Mouse (Mus musculus) adrenal gland, adult 18-20 months (tissue): ENCODE measurements around the gene Apol9a. TPM values are rescaled to one million over a fixed set of nuclear protein-coding genes. Genes with fewer than 3 reads are reported as not detected.

Experiments
- DNase-seq, 2 experiments: peaks; one replicate each; pipeline ENCODE4 v3.0.0; 2021 to 2022; ENCODE audit warnings: low spot score in 2 of 2
- total RNA-seq, 2 experiments: library from RNA; stranded (reverse); gene quantifications; 1 replicate in 1 of 2; 2 replicates in 1 of 2; pipeline ENCODE4 v1.2.3; 2021

Gene Apol9a
- total RNA-seq, 2 experiments from 2014 or later = 0.70 to 2.2 TPM

DNA sequence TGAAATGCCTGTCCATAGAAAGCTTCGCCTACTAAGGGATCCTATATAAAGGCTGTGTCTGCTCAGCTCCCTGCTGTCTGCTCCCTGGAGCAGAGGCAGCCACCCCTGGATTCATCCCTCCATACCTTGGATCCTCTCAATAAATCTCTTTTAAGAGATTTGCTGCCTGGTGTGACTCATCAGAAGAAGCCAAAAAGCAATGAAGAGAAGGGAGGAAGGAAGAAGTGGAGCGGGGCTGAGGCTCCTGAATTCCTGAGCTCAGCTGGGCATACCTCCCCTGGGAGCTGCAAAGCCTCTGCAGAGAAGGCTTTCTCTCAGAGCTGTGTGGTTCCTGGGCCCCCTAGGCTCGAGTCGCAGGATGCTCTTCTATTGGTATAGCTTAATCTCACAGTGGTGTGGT, 31.0 kb downstream of the Apol9a start:
- no peak for DNase-seq

DNA sequence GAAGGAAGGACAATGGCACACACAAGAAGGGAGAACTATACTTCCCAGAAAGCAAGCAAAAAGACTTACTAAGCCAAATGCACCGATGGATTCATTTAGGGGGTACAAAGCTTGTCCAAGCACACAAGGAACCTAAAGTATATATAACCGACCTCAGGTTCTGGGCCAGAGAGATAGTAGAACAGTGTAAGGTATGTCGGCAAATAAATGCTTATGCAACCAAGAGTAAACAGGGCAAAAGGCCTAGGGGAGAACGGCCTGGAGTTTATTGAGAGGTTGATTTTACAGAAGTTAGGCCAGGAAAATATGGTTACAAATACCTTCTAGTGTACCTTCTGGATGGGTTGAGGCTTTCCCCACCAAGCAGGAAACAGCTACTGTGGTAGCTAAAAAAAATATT, 33.5 kb downstream of the Apol9a start:
- no peak for DNase-seq

DNA sequence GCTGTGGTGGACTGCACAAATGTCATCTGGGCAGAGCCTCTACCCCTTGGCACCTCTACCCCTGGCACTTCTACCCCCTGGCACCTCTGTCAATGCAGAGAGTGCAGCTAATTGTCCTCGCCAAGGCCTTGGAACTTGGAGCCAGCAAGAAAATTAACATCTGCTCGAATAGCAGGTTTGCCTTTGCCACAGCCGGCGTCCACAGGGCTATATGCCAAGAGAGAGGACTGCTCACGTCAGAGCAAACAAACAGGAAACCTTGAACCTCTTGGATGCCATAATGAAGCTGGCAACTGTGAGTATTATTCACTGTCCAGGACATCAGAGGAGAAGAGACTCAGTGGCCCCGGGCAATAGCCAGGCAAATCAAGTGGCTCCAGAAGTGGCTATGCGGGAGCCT, 34.0 kb downstream of the Apol9a start:
- no peak for DNase-seq

DNA sequence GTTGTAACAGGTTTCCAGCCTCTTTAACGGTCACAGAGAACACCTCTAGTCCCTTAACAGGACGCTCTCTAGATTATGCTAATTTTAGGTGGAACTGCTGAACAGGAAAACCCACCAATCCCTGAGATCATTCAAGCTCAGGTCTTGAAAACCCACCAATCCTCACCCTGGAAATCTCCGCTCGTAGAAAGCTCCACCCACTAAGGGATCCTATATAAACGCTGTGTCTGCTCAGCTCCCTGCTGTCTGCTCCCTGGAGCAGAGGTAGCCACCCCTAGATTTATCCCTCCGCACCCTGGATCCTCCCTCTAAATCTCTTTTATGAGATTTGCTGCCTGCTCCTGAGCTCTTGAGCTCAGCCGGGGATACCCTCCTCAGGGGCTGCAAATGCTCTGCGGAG, 40.3 kb downstream of the Apol9a start:
- DNase-seq = no peak

DNA sequence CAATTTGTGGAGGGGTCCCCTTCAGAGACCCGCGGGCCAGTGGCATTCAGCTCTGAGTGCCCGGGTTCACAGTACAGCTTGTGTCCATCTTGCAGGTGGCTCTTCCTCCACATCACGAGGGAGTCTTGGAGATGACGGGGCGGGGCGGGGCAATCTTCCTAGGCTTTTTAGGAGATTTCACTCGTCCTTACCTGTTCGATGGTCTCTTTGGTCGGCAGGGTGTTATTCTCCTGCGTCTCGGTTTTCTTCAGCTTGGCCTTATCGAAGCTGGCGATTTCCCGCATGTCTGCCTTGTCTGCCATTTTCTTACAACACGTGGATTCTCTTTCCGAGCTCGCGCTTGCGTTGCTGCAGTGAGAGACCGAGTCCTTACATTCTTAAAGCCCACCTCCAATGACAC, 41.0 kb downstream of the Apol9a start:
- DNase-seq = no peak

DNA sequence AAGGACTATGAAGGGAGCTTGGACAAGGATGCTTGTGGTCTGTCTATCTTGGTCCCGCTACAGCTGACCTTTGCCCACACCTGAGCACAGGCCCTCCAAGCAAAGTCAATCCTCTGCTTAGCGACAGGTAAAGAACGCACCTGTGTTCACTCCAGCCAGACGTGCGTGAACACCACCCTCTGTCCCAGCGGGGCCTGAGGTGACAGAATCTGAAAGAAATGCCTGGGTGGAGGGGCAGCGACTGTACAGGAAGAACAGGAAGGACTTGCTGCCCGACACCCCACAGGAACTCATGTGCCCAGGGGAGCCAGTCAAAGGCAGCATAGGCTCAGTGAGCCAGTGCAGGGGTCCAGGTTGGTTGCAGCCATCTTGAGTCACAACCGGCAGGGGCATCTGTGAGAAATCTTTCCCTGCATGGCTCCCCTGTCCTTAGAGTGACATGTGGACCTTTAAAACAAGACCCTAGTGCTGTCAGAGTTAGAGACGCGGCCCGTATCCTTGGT, 42.1 kb downstream of the Apol9a start:
- no peak for DNase-seq

DNA sequence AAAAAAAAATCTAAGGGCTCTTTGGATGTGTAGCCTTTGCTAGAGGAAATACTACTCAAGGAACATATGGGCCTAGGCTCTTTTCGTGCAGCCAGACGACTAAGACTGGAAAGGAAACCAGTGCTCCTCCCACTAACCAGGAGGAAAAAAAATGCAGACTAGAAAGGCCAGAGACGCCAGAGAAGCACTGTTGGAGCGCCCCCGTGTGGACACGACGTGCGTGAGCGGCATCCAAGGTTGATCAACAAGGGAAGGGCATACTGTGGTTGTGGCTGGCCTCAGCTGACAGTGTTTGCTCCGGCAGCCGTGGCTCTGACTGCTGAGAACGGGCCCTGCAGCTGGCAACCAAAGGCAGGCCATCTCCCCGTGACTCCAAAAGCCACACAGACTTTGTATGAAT, 42.8 kb downstream of the Apol9a start:
- DNase-seq = peak; percentile 95 to 97

DNA sequence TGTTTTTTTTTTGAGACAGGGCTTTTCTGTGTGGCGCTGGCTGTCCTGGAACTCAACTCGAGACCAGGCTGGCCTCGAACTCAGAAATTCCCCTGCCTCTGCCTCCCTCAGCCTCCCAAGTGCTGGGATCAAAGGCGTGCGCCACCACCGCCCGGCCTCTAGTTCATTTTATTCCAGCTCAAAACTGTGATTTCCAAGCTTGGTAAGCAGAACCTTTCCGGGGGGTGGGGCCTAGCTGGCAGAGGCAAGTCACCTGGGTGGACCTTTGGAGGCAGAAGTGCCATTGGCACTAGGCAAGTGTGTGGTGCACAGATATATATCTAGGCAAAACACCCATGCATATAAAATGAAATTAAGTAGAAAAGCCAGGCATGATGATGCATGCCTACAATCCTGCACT, 43.4 kb downstream of the Apol9a start:
- no peak for DNase-seq

DNA sequence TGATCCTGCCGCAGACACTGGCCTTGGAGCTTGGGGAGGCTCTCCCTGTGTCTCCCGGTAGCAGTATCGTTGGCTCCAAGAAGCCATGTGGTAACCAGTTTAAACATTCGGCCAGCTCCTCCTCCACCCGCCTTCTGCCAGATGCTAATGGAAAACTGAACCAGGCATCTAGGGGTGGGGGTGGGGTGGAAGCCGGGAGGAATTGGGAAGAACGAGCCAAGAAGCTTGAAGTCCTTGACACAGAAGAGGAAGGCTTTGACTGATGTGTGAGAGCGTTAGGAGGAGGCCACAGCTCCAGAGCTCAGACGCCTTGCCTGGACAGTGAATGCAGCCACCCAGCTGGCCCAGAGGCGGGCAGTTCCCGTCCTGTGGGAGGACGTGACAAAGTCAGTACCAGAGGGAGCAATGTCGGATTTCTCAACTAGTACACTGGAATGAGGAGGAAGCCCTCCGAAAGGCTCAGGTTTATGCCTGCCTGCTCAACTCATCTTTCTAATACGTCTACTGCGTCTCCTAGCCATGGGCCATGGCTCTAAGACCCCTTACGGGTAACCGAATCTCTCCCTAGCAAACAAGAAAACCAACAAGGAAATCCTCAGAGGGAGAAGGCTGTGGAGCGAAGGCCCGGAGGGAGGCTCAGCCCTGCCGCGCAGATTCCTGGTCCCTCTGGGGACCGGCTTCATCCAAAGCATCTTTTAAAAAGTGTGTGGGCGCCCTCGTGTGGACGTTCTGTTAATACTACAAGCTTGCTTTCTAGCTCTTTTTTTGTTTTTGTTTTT, 44.0 kb downstream of the Apol9a start:
- peak; percentile 79 to 83 for DNase-seq

DNA sequence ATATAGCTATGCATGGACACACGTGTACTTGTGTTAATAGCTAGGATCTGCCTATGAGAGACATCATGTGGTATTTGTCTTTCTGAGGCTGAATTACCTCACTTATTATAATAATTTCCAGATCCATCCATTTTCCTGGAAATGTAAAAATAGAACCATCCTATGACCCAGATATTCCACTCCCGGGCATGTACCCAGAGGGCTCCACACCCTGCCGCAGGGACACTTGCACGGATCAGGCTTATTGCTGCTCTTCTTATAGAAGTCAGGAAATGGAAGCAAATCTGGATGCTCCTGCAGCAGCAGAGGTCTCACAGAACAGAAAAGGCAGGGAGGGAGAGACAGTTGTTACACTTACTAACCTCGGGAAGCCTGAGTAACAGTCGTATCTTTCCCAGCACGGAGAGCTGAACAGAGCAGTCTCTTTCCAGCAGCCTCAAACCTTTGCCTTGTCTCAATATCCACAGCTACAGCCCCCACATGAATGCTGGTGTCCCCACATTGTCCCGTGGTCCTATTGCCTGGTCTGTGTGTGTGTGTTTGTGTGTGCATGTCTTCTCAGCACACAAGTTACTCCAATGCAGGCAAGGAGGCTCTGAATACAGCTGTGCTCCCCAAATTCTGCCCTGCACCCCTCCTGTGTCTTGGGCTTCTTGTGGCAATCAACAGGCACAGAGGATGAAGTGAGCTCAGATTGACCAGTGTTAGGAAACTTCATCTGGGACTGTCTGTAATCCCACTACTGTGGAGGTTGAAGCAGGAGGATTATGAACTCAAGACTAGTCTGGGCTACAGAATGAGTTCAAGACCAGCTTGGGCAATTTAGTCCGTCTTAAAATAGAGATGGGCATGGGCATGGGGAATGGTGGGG, 45.0 kb downstream of the Apol9a start:
- no peak for DNase-seq

DNA sequence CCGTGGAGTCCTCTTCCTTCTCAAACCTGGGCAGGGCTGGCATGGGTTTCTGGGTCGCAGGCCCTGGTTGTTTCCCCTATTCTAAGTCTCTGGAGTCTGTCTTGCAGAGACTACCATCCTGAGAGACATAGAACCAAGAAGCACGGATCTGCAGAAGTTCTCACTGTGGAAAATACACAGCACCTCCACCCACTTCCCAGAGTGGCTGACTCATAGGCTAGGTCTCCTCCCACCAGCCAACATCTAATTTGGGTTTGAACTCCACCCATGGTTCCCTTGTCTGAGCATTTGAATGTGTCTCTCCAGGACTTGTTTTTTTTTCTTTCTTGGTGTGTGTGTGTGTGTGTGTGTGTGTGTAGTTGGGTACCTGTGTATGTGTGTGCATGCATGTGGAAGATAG, 46.9 kb downstream of the Apol9a start:
- DNase-seq = no peak

DNA sequence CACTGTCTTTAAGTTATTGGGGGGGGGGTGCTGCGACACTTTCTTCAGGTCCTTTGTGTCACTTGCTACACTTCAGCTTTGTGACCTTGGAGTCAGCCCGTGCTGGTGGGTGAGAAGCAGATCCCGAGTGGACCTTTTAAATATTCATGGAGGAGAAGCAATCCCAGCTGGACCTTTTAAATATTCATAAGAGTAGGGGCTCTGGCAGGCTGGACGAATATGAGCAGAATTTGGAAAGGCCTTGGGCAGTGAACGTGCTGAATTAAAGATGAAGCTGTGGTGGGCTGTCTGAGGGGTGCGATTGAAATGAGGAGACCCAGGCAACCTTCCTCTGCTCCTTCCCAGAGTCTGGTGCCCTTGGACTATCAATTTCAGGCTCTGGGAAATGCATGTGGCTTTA, 47.4 kb downstream of the Apol9a start:
- no peak for DNase-seq

DNA sequence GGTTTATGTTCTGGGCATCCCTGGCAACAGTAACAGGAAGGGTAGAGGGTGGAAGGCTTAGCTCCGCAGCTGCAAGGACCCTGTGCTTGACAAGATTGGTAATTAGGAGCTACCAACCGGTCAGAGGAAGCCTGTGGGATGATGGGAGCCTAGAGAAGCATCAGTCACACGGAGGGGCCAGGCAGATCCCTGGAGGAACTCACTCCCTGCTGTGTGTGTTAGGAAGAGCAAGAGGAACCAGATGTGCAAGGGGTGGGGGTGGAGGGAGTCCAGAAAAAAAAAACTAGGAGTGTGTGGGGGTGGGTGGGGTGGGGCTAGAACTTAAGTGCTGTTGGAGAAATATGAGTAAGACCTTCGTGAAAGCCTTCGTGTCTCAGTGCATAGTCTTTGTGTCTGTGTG, 48.0 kb downstream of the Apol9a start:
- no peak for DNase-seq

DNA sequence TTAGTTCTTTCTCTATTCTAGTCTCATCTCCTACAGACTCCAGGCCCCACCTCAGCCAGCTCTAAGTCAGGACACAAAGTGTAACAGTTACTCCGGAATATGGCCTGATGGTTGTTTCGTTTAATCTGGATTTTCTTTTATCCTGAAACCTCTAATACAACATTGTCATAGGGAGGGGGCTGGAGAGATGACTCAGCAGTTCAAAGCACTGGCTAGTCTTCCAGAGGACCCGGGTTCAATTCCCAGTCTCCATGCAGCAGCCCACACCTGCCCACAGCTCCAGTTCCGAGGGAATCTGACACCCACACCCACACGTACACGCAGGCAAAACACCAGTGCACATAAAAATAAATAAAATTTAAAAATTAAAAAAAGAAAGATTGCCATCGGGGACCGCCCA, 51.0 kb downstream of the Apol9a start:
- no peak for DNase-seq

DNA sequence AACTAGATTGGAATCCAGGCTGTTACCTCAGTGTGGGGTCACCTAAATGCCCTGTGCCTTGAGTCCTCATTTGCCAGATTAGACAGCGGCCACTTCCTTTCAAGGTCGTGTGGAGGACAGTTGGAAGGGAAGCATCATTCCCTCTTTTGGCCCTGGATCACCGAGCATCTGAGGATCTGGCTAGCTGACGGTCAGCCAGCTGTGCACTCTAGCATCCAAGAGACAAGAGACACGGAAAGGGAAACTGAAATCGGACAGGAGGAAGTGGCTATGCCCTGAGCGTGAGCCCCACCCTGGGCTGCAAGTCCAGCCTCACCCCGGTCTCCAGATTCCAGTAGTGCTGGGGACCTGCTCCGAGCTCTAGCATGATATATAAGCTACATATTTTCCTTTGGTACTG, 51.4 kb downstream of the Apol9a start:
- no peak for DNase-seq

DNA sequence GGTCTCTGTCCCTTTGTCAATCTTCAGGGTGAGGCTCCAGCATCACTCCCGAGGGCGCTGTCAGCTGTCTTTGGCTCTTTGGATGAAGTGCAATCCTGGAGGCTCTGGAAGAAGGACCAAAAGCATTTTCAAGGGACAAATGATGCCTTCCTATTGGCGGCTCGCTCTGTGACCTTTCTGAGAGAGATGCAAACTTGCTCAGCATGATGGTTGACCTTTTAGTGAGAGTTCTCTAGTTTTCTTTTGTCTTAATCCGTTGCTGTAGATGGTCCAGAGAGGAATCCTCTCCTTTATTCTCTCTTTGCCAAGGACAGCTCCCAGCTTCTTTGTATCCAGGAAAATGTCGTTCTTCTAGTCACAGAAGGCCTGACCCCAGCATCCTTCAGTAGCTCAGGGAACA, 51.9 kb downstream of the Apol9a start:
- no peak for DNase-seq

DNA sequence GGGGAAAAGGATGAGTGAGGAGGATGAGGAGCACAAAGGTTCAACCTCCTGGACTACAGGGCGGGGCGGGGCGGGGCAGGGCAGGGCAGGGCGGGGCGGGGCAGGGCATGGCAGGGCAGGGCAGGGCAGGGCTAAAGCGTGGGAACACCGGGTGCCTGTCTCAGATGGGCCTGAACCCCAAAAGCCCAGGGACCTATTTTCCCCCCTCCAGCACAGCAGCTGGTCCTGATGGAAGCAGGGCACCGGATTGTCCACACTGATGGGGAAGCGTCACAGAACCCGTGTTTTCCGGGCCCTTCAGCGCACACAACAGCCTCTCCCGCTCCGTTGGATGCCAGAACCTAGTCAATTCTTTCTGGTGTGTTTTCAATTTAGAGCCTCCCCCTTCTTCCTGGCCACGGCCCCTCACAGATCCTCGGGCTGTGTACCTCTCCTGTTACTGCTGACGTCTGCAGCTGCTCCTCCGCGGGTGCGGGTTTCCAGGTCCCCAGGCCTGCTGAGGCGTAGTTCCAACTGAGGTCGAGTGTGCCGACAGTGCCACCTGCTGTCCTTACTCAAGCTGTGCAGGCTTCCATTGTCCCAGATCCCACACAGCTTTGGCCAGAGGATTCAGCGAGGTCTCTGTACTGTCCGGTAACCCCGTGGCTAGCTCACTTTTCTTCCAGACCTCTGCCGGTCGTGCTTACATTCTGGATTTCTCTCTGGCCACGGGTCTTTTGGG, 52.5 kb downstream of the Apol9a start:
- DNase-seq = peak; percentile 80 to 84

DNA sequence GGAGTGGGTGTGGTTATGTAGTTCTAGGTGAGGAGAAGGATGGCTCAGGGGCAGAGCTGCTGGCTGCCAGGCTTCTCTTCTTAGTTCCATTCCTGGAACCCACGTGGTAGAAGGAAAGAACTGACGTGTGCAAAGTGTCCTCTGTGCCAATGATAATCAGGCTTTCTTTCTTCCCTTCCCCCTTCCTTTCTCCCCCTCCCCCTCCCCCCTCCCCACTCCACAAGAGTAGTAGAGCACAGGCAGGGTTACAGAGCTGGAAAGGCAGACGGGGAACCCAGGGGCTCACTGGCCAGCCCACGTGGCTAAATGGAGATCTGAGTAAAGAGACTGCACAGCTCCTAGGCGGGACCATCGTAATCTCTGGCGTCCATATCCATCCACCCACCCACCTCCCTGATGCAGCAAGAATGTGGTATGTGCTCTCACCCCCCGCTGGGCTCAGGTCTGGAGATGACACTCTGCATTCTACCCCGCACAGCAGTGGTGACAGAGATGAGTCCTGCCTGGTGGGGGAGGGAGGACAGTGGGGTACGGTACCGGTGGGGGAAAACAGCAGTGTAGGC, 54.6 kb downstream of the Apol9a start:
- DNase-seq = no peak

DNA sequence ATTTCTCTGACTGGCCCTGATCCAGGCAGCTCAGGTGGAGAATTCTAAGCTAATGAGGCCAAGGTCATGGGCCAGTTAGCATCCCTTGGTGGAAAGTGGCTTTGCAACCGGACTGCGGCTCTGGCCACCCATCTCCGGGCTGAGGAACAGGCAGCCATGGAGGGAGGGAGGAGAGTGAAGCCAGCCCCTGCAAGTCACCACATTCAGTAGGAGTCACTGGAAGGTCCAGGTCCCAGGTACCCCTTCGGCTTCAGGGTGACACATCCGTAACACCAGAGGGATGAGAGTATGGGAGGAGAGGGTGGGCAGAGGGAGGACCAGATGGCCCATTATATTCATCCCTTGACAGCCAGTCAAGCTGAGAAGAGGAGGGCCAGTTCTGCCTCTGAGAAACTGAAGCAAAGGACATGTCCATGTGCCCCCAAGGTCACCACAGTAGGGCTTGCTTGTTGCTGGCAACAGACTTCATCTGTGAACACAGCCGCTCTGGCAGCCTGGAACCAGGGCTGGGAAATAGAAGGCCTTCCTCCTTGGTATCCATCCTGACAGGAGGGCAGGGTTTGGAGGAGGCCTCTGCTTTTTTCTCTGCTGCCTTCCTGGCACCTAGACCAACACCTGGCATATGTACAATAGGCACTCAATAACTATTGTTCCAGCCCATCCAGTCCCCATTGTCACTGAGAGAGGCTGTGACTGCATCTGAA, 55.9 kb downstream of the Apol9a start:
- no peak for DNase-seq

DNA sequence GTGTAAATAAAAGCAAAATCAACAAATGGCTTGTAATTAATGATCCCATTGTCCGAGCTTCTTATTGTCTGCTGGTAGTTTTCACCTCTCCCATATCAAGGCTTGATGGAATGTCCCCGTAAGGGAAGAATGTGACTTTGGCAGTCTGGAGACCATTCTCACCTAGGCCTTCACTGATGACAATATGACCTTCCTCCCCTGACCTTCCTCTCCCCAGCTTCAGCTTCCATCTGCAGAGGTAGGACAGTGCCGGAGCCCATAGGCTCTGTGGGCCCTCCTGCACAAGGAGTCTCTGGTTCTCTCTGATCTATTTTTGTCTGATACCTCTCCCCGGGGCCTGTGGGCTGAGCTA, 56.5 kb downstream of the Apol9a start:
- no peak for DNase-seq
